Mouse (Mus musculus) left cerebral cortex, adult 2 months (tissue): ENCODE data around the gene Kcnh5. TPM values are rescaled to one million over a fixed set of nuclear protein-coding genes. Genes with fewer than 3 reads are reported as not detected.
A peak's percentile ranks its signal among the peaks of the same experiment; 100 is the strongest.

Experiments used
- DNase-seq, 2 experiments: peaks; one replicate each; pipeline ENCODE4 v3.0.0; 2021 to 2022; ENCODE audit warnings: low spot score in 2 of 2, mixed read lengths in 1 of 2; ENCODE audit errors: extremely low spot score in 1 of 2
- H3K27ac ChIP-seq: fragments of 200-600 bp; 2 replicates; pipeline ENCODE4 v1.8.1; 2022
- H3K4me3 ChIP-seq: fragments of 200-600 bp; 2 replicates; pipeline ENCODE4 v1.8.1; 2022
- CTCF ChIP-seq: fragments of 200-600 bp; IDR thresholded peaks from 2 replicates; pipeline ENCODE4 v1.8.1; 2022; ENCODE audit warnings: antibody characterized with exemption, mild to moderate bottlenecking, moderate library complexity
- intact Hi-C: fragments of 180-260 bp; cut with DNase I; formaldehyde crosslinking; loops from one replicate; pipeline ENCODE4 v1.15.1; 2025
- long read RNA-seq, 2 experiments: library from polyadenylated mRNA; stranded (forward); transcript quantifications; one replicate each; pipeline ENCODE4 v2.0.0; 2021; ENCODE audit warnings: borderline mapping rate in 2 of 2
- total RNA-seq, 2 experiments: library from RNA; stranded (reverse); gene quantifications; 2 replicates each; pipeline ENCODE4 v1.2.3; 2021

The Kcnh5 gene
- total RNA-seq = 10 to 100 TPM; 83.7 to 88.1 TPM
- long read RNA-seq, experiment 1, full-length matches to known transcripts = 6 of 9 reads
- long read RNA-seq, experiment 1, partial matches to known transcripts = 2 of 9 reads
- long read RNA-seq, experiment 1, other reads (novel, unspliced or antisense) = 1 of 9 reads
- long read RNA-seq, experiment 2, full-length matches to known transcripts = 5 of 6 reads
- long read RNA-seq, experiment 2, partial matches to known transcripts = 1 of 6 reads
- long read RNA-seq, experiment 2, other reads (novel, unspliced or antisense) = 0 of 6 reads

DNA sequence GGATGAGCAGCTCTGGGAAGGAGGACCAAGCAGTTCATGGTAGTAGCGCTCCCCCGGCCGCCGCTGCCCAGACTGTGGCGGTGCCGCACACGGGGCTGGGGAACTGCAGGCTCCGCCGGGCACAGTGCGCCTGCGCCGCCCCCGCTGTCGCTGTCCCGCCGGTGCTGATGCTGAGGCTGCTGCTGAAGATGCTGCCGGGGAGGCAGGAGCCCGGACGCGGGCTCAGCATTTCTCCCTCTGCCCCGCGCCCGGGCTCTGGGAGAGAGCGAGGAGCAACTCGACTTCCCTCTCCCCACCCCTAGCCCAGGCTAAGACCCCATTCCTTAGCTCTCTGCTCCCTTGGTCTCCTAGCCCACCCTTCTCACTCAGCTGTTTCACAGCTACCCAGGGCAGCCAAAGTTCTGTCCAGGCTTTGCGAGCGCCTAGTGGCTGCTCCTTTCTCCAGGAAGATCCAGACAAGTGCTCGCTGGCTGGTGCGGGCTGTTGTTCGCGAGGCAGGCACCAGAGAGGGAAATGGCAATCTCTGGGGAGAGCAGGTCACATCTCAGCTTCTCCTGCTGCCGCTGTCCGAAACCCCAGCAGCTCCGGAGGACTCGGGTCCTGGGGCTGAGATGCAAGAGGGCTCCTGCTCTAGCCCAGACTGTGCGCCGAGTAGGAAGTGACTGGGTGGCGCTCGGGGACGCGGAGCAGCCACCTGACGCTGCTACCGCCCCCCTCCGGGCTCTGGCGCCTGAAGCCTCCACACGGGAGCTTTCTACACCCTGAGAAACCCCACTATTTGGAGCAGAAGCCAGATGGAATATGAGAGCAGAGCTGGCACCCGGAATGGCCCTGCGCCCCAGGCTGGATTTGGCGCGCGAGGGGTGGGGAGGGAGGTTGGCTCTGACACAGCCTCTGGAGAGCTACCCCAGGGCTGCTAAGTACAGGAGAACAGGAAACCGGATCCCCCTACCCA is at the start of gene Kcnh5:
Gene Kcnh5 (minus strand): TSS at position 642 of the 955 bp plus-strand sequence.
- intact Hi-C loops = loop anchor here (2.0 to 5.0 kb wide), 3 partner anchors 100 to 850 kb away; no protein-coding TSS in a partner anchor
- DNase-seq = peak; percentile 75
- TF ChIP-seq CTCF = no peak
- Histone ChIP-seq H3K27ac (peak within 1 kb of the TSS; percentile 94), H3K4me3 (peak within 1 kb of the TSS; percentile 80)

DNA sequence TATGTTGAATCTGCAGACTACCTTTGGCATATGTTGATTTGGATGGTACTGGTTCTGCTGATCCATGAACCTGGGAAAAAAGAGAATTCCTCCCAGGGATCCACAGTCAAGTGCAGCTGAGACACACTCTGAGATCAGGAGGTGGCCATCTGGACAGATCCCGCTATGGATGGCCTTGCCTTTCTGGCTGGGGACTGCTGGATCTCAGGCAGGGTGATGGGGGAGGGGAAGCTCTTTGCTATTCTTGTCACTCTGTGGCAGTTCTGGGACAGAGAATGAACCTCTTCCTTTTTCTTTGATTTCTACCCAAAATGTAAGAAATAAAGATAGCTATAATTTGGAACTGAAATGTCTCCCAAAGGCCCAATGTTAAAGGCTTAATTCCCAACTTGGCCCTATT is 46.8 kb upstream of the Kcnh5 start:
- Histone ChIP-seq H3K4me3 (no peak overlapping the region), H3K27ac (no peak overlapping the region)
- no peak for DNase-seq
- TF ChIP-seq CTCF = no peak
- intact Hi-C loops = no loop called here

DNA sequence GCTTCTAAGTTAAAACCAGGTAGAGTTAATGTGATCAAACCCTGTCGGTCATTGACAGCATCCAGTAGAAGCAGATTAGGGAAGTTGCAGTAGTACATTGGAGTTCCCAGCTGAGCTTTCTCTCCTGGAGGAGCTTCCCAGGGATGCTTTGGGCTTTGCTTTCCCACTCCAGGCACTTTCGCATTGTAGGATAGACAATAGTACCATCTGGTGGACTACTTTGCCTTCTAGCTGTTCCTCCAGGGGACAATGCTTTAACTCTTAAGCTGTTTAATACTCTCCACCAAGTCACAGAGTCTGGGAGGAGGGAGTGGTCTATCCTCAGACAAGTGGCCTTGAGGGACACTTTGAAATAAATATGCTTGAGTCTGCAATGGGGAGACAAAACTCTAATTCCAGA is 12.3 kb upstream of the Kcnh5 start:
- TF ChIP-seq CTCF = peak; percentile 44
- Histone ChIP-seq H3K4me3 (no peak overlapping the region), H3K27ac (no peak overlapping the region)
- no peak for DNase-seq
- intact Hi-C loops = loop anchor here (5.0 kb wide), 1 partner anchor 198 kb away; no protein-coding TSS in a partner anchor

DNA sequence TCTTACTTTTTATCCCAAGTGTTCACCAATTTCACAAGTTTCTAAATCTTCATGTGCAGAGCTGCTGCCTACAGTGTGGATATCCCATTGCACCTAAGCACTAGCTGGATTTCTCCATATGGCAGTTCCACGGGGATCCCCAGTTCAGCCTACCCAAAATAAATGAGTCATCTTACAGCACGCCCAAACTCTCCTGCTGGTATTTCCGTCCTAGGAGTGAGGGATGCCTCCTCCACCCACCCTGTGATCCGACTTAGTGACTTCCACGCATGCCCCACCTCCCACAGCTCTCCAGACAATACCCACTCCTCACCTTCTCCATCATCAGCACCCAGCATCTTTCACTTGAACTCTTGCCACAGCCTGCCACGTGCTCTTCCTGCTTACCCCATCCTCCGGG is 5.5 kb upstream of the Kcnh5 start:
- no peak overlapping the region for H3K27ac ChIP-seq
- no peak overlapping the region for H3K4me3 ChIP-seq
- no peak for TF ChIP-seq CTCF
- intact Hi-C loops = no loop called here
- DNase-seq = peak; percentile 42 to 67

DNA sequence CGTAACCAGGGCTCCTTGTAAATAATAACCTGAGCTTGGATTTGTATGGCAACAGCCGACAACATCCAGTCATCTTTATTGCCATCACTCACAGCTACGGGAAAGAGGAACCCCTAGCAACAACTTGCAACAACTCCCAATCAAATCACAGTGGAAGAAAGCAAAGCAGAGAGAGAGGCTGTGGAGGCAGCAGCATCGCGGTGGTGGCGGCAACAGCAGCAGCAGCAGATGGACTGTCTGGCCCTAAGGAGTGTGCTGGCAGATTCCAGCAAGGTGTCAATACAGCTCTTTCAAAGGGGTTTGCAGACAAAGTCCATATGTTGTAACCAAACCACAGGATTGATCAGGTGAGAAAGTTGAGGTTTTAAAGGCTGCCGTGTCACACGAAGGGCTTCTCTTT is 2.4 kb upstream of the Kcnh5 start:
- intact Hi-C loops = loop anchor here (2.0 to 5.0 kb wide), 3 partner anchors 102 to 331 kb away; no protein-coding TSS in a partner anchor
- TF ChIP-seq CTCF = no peak
- no peak overlapping the region for H3K4me3 ChIP-seq
- DNase-seq = peak; percentile 23 to 41
- H3K27ac ChIP-seq = no peak overlapping the region

DNA sequence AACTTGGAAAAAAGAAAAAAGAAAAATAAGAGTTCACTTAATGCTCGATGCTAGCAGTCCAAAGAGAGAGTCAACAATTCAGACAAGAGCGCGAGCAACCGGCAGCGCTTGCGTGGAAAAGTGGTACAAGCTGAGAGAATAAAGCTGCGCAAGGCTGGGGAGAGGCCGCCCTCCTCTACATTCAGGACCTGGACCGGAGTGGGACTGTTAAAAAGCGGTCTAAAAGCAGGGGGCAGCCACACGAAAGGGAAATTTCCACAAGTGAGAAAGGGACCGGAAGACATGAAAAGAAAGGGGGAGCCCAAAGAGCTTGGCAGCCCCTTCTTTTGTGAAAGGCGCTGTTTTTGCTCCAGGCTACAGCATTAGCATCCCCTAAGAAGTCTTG is 506 bp upstream of the Kcnh5 start:
- peak overlapping the region; percentile 94 for H3K27ac ChIP-seq
- intact Hi-C loops = loop anchor here (2.0 to 5.0 kb wide), 4 partner anchors 100 to 851 kb away; no protein-coding TSS in a partner anchor
- no peak for DNase-seq

DNA sequence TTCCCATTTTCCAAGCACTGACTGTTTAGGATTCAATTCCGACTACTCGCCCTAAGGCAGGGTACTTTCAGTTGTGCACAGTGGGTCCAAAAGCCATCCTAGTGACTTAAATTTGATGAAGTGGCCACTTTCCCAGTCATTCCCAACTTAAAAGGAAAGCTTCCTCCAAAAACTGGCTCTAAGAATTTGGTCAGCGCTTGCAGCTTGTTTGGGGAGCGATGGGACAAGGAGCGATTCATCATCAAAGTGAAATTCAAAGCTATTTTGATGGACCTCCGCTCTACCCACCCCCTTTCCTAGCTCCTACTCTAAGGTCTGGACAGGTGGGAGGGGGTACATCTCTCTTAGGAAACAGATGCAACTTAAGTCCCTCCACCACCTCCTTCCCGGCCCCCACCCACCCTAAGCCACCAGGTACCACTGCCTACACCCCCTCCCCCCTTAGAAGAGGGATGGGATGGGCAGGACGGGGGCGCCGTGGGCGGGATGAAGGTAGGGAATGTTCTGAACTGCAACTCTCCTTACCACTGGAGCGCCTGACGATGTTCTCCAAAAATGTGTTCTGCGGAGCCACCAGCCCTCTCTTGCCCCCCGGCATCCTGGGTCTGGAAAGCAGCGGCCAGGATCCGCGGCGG is 1.1 kb downstream of the Kcnh5 start:
- peak; percentile 17 to 31 for DNase-seq
- intact Hi-C loops = loop anchor here (2.0 to 5.0 kb wide), 3 partner anchors 99 to 849 kb away; no protein-coding TSS in a partner anchor
- no peak for TF ChIP-seq CTCF
- Histone ChIP-seq H3K4me3 (peak overlapping the region; percentile 80), H3K27ac (peak overlapping the region; percentile 94)

More for the DNA sequence above, 506 bp upstream of the Kcnh5 start:
- TF ChIP-seq CTCF = no peak
- H3K4me3 ChIP-seq = peak overlapping the region; percentile 80

DNA sequence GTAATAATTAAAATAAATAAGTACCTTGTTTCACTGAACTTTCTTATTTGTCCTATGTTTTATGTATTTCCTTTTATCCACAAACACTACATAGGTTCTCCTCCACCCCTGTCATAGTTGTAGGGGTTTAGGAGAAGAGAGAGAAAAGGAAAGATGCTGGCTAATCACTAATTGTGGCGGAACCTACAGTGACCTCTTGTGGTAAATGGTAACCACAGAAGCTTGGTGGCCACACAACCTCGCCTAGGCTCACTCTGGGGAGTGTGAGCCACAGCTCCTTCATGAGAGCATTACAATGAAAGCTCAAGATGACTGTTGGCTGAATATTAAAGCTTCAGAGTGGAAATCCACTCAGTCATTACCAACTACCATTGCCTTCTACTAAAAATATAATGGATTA is 6.2 kb downstream of the Kcnh5 start:
- intact Hi-C loops = no loop called here
- peak; percentile 59 for TF ChIP-seq CTCF
- H3K4me3 ChIP-seq = no peak overlapping the region
- H3K27ac ChIP-seq = no peak overlapping the region
- DNase-seq = no peak

DNA sequence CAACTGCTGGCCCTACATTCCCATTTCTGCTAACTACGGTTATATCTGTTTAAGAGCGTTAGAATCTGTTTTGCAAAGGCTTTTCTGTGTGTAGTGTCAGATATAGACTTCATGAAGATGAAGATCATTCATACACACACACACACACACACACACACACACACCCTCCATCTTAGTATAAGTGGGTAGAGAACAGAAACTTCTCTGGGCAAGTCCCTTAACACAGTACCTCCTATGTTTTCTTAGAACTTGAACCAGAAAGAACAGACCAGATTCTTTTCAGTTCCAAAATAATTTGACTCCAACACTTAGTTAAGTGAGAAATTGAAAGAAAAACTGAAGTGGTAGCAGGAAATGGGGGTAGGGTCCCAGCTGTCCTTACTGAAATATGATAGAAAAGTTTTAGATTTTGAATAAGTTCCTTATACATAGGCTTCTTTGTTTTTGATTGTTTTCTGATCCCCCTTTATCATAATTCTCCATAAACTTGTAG is 24.0 kb downstream of the Kcnh5 start:
- TF ChIP-seq CTCF = no peak
- intact Hi-C loops = no loop called here
- DNase-seq = no peak
- H3K4me3 ChIP-seq = no peak overlapping the region
- H3K27ac ChIP-seq = no peak overlapping the region

DNA sequence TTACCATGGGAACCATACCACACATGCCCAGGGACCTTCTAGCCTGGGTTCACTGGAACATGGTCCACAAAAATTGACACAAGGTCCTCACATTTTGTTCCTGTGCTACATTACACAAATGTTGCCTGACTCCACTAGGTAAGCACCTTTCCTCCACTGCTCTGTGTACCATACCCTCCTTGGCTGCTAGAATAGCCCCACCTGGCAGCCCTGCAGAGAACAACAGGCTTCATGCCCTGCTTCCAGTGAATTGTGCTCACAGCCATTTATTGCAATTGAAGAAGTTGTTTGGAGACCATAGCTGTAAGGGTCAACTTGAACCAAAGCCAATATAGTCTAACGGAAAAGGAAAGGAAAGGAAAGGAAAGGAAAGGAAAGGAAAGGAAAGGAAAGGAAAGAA is 37.3 kb downstream of the Kcnh5 start:
- no peak overlapping the region for H3K4me3 ChIP-seq
- H3K27ac ChIP-seq = no peak overlapping the region
- intact Hi-C loops = no loop called here
- no peak for DNase-seq
- peak; percentile 6; the same call in 1 of the 2 replicates for TF ChIP-seq CTCF

DNA sequence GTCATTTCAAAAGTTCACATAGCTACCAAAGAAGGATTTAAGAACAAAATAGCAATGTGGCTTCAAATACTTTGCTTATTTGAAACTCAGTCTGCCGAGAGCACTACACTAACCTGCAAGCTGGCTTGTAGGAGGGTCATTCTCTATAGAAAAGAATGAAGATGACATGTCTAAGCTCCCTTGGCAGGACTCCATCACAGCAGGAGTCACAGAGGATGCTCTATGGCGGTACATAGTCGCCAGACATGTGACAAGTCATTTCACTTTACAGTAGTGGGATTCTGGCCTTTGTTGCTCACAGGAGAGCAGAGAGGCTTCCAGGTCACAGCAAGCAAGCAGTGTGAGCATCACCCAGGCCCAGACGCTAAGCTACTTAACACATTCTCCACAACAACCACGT is 85.2 kb downstream of the Kcnh5 start:
- intact Hi-C loops = no loop called here

More for the DNA sequence above, 85.2 kb downstream of the Kcnh5 start:
- no peak for DNase-seq
- no peak for TF ChIP-seq CTCF
- Histone ChIP-seq H3K4me3 (no peak overlapping the region), H3K27ac (no peak overlapping the region)
